Comparison of ENCODE assay signal across 8 mouse cellular contexts in the genomic region with DNA sequence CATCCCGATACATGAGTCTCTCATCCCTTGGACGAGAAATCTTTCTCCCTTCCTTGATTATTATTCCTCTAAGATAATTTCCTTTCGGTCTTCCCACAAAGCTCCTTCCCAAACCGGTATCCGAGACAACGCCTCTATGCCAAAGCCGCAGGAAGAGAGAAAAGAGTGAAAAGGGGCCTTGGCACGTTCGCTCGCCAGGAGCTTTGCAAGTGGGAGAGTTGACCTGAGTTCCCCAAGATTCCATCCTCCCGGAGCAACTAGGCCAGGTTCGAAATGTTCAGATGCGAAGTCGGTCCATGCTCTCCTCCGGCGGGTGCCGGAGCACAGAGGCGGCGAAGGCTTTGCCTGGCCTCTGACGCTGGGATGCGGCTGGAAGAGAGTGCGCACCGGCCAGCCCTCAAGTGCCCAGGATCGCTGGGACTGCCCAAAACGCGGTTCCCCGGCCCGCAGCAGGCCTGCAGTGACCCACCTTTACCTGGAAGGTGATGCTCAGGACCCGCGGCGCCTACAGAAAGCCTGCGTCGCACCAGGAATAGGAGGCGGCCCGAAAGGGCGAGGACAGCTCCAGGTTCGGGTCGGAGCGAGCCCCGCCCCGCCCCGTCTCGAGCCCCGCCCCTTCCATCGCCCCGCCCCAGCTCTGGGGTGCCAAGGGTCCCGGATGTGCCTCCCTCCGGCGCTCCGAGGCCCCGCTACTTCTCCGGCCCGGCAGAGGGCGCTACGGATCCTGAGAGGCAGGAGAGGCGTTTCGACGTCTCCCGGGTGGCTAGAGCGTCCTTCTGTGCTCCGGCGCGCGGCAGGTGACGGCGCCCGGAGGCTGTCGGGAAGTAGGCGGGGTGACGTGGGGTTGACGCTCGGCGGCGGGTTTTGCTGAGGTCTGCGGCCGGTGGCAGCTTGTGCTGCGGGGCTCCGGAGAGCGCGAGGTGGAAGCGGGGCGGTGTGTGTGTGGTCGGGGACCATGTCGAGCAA. TPM values are rescaled to one million over a fixed set of nuclear protein-coding genes. Genes with fewer than 3 reads are reported as not detected.
DNase-seq lines count a peak whose midpoint lies in the region; ATAC-seq and TF ChIP-seq lines count a peak whose summit lies in the region.

Gene Trove2 (minus strand): TSS at position 623 of the 966 bp plus-strand sequence.
Gene Uchl5 (plus strand): TSS at position 827 of the 966 bp plus-strand sequence.

- under 1% methylated on average over 82 of the region's 84 CpGs for WGBS in forebrain, embryonic 13.5 days
- under 1% methylated on average over 82 of the region's 84 CpGs for WGBS in neural tube, embryonic 15.5 days

- ATAC-seq in cerebellum, adult (ENCODE audit: insufficient number of reproducible peaks, low FRiP score, low TSS enrichment): peak; percentile 92
- ATAC-seq in forebrain, embryonic 13.5 days: peak; percentile 97
- peak; percentile 96 for ATAC-seq in neural tube, embryonic 15.5 days (ENCODE audit: low FRiP score)

- peaks cover 2% of the 10 kb centered on the region for H3K36me3 ChIP-seq in ES-Bruce4 (ENCODE audit: control insufficient read depth, insufficient read depth, low read length, poor library complexity, severe bottlenecking)
- H3K36me3 ChIP-seq in forebrain, embryonic 13.5 days (ENCODE audit: poor library complexity, severe bottlenecking): no peaks in the 10 kb centered on the region
- H3K36me3 ChIP-seq in neural tube, embryonic 15.5 days: no peaks in the 10 kb centered on the region

- peak within 1 kb of the TSS; percentile 90 for H3K4me2 ChIP-seq in forebrain, embryonic 13.5 days
- H3K4me2 ChIP-seq in neural tube, embryonic 15.5 days: peak within 1 kb of the TSS; percentile 76

- peak; percentile 73 for TF ChIP-seq CTCF in ES-Bruce4 (IDR thresholded peaks at IDR 0.05; ENCODE audit: low read depth, low read length)

- H3K9me3 ChIP-seq in ES-Bruce4 (replicated peaks; ENCODE audit: control insufficient read depth, insufficient read depth, low read length, poor library complexity, severe bottlenecking): no peaks in the 10 kb centered on the region
- H3K9me3 ChIP-seq in forebrain, embryonic 13.5 days (replicated peaks): no peaks in the 10 kb centered on the region
- no peaks in the 10 kb centered on the region for H3K9me3 ChIP-seq in neural tube, embryonic 15.5 days (replicated peaks)

- intact Hi-C loops in heart, postnatal 14 days (cut with DNase I): loop anchor here (5.0 kb wide), 1 partner anchor 34 kb away; no protein-coding TSS in a partner anchor

- peak; percentile 99 for DNase-seq in heart, postnatal 14 days
- DNase-seq in layer of hippocampus, adult 11-12 months (ENCODE audit: low spot score): peak; percentile 98
- peak; percentile 97 to 98 for DNase-seq in lung, adult 18-20 months
- peak; percentile 99 for DNase-seq in testis, postnatal 14 days (ENCODE audit: low spot score)

- peak within 1 kb of the TSS; percentile 89 for H3K9ac ChIP-seq in ES-Bruce4 (ENCODE audit: low read depth, poor library complexity, severe bottlenecking)
- H3K9ac ChIP-seq in forebrain, embryonic 13.5 days: peak within 1 kb of the TSS; percentile 91
- H3K9ac ChIP-seq in neural tube, embryonic 15.5 days (replicated peaks): peak within 1 kb of the TSS; percentile 86

- peaks cover 2% of the 10 kb centered on the region for H3K4me1 ChIP-seq in ES-Bruce4 (ENCODE audit: control insufficient read depth, insufficient read depth, low read length)
- H3K4me1 ChIP-seq in forebrain, embryonic 13.5 days: peaks cover 46% of the 10 kb centered on the region
- peaks cover 39% of the 10 kb centered on the region for H3K4me1 ChIP-seq in neural tube, embryonic 15.5 days

- H3K27me3 ChIP-seq in ES-Bruce4 (ENCODE audit: control insufficient read depth, insufficient read depth, low read length, poor library complexity, severe bottlenecking): no peaks in the 10 kb centered on the region
- no peaks in the 10 kb centered on the region for H3K27me3 ChIP-seq in forebrain, embryonic 13.5 days
- H3K27me3 ChIP-seq in neural tube, embryonic 15.5 days (replicated peaks): no peaks in the 10 kb centered on the region

- peak; percentile 17; the same call in 1 of the 2 replicates for TF ChIP-seq EP300 in ES-Bruce4 (IDR thresholded peaks at IDR 0.05; ENCODE audit: insufficient read depth, low read depth, low read length)

- peak; percentile 84 for TF ChIP-seq POLR2A in ES-Bruce4 (IDR thresholded peaks at IDR 0.05; ENCODE audit: insufficient read depth, low read length)

- peak within 1 kb of the TSS; percentile 90 for H3K4me3 ChIP-seq in ES-Bruce4 (ENCODE audit: low read depth, low read length)
- peak within 1 kb of the TSS; percentile 87 for H3K4me3 ChIP-seq in forebrain, embryonic 13.5 days
- H3K4me3 ChIP-seq in neural tube, embryonic 15.5 days (replicated peaks): peak within 1 kb of the TSS; percentile 76

- no peak within 1 kb of the TSS for H3K27ac ChIP-seq in ES-Bruce4 (ENCODE audit: insufficient read depth, low read length)
- H3K27ac ChIP-seq in forebrain, embryonic 13.5 days: peak within 1 kb of the TSS; percentile 66
- H3K27ac ChIP-seq in neural tube, embryonic 15.5 days (replicated peaks): peak within 1 kb of the TSS; percentile 85

RNA-seq across cellular contexts. Expression of gene Trove2, which starts in this region (rescaled TPM):
- 21.8 and 22.1 TPM in 2 replicates for polyA plus RNA-seq in ES-Bruce4 (2011; ENCODE audit: insufficient read depth, insufficient read length, low read depth, missing spikeins)
- 46.1 and 50.8 TPM in 2 replicates for polyA plus RNA-seq in forebrain, embryonic 13.5 days (2015; fragmentation: Nextera tagmentation; extraction: Ambion mirVana)
- 1 to 10 TPM; 9.6 to 9.7 TPM for total RNA-seq in heart, postnatal 14 days (2021)
- 19.0 and 20.2 TPM in 2 replicates for polyA plus RNA-seq in neural tube, embryonic 15.5 days (2015; fragmentation: Nextera tagmentation; extraction: Ambion mirVana)

RNA-seq across cellular contexts. Expression of gene Uchl5, which starts in this region (rescaled TPM):
- 140 and 141 TPM in 2 replicates for polyA plus RNA-seq in ES-Bruce4 (2011; ENCODE audit: insufficient read depth, insufficient read length, low read depth, missing spikeins)
- 84.5 and 87.9 TPM in 2 replicates for polyA plus RNA-seq in forebrain, embryonic 13.5 days (2015; fragmentation: Nextera tagmentation; extraction: Ambion mirVana)
- 10 to 100 TPM; 16.2 to 19.3 TPM for total RNA-seq in heart, postnatal 14 days (2021)
- polyA plus RNA-seq in neural tube, embryonic 15.5 days (2015; fragmentation: Nextera tagmentation; extraction: Ambion mirVana): 72.5 and 92.0 TPM in 2 replicates
